Mouse (Mus musculus): ENCODE results near the gene Dcbld1. TPM values are rescaled to one million over a fixed set of nuclear protein-coding genes. Genes with fewer than 3 reads are reported as not detected.

Gene Dcbld1
- polyA plus RNA-seq (2014; fragmentation: Nextera tagmentation; extraction: Ambion mirVana) = 13.2 and 15.8 TPM in 2 replicates

DNA sequence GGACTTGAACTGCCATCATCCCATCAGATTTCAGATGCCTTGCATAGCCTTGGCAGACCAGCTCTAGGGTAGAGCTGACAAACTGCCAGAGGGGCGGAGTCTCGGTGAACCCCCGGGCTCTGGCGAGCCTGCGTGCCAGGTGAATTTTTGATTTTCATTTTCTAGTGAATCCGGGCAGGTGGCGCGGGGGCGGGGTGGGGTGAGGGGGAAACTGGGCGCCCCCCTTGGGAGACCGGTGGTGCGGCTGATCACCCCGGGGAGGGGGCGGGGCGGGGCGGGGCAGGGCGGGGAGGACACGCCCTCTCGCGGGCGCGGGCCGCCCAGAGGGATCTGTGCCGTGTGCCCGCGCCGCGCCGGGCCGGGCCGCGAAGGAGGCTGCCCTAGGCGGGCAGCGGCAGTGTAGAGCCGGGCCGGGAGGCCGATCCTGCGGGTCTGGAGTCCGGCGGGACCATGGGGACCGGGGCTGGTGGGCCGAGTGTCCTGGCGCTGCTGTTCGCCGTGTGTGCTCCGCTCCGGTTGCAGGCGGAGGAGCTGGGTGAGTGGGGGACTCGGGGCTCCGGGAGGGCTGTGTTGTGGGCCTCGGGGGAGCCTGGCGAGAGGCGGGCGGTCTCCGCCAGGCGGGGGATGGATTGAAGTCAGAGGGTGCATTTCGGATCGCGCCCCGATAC is at the start of gene Dcbld1:
Gene Dcbld1 (plus strand): TSS at position 319 of the 668 bp plus-strand sequence.
- DNase-seq (peak; percentile 83), ATAC-seq (ENCODE audit: low FRiP score, low TSS enrichment) (peak; percentile 93)
- Histone ChIP-seq H3K27ac (replicated peaks; ENCODE audit: low read depth, low read length) (peak within 1 kb of the TSS; percentile 63; the same call in 1 of the 2 replicates), H3K4me1 (ENCODE audit: control insufficient read depth, insufficient read depth, low read length) (0 out of 2 replicates have a peak, but pooled peaks cover 4% of the 10 kb centered on the region), H3K4me3 (replicated peaks; ENCODE audit: low read depth, low read length) (peak within 1 kb of the TSS; percentile 74), H3K36me3 (ENCODE audit: control insufficient read depth, insufficient read depth, low read length) (no peaks in the 10 kb centered on the region), H3K9me3 (ENCODE audit: control insufficient read depth, low read length) (no peaks in the 10 kb centered on the region), H3K4me2 (ENCODE audit: low read length) (peak within 1 kb of the TSS; percentile 86), H3K27me3 (ENCODE audit: control insufficient read depth, insufficient read depth, low read length) (no peaks in the 10 kb centered on the region), H3K9ac (replicated peaks; ENCODE audit: low read length) (peak within 1 kb of the TSS; percentile 80)
- WGBS = under 1% methylated on average over 57 of the region's 60 CpGs

DNA sequence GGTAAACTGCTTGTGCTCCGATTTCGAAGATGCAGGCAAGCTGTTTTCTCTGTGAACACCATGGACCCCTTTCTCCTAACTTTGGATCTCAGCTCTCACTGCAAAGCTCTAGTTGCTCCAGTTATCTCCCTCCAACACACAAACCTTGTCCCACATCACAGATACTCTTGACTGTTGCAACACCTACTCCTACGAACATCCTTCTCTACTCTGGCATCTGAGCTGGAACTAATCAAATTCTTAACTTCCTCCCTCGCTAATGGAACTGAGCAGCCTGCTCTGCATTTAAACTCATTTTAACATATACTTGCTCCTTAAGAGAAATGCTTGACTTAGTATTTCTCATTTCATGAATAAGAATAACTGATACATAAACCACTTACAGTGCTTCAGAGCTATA is 47.5 kb upstream of the Dcbld1 start:
- no peak overlapping the region for H3K4me2 ChIP-seq (ENCODE audit: low read length)
- H3K36me3 ChIP-seq (ENCODE audit: control insufficient read depth, insufficient read depth, low read length) = no peaks in the 10 kb centered on the region
- no peak overlapping the region for H3K9ac ChIP-seq (replicated peaks; ENCODE audit: low read length)
- no peaks in the 10 kb centered on the region for H3K4me1 ChIP-seq (ENCODE audit: control insufficient read depth, insufficient read depth, low read length)
- 96% methylated on average over 4 of the region's 4 CpGs for WGBS
- H3K9me3 ChIP-seq (ENCODE audit: control insufficient read depth, low read length) = no peaks in the 10 kb centered on the region
- ATAC-seq (ENCODE audit: low FRiP score, low TSS enrichment) (no peak), DNase-seq (no peak)
- no peaks in the 10 kb centered on the region for H3K27me3 ChIP-seq (ENCODE audit: control insufficient read depth, insufficient read depth, low read length)
- no peak overlapping the region for H3K4me3 ChIP-seq (replicated peaks; ENCODE audit: low read depth, low read length)
- no peak overlapping the region for H3K27ac ChIP-seq (replicated peaks; ENCODE audit: low read depth, low read length)

DNA sequence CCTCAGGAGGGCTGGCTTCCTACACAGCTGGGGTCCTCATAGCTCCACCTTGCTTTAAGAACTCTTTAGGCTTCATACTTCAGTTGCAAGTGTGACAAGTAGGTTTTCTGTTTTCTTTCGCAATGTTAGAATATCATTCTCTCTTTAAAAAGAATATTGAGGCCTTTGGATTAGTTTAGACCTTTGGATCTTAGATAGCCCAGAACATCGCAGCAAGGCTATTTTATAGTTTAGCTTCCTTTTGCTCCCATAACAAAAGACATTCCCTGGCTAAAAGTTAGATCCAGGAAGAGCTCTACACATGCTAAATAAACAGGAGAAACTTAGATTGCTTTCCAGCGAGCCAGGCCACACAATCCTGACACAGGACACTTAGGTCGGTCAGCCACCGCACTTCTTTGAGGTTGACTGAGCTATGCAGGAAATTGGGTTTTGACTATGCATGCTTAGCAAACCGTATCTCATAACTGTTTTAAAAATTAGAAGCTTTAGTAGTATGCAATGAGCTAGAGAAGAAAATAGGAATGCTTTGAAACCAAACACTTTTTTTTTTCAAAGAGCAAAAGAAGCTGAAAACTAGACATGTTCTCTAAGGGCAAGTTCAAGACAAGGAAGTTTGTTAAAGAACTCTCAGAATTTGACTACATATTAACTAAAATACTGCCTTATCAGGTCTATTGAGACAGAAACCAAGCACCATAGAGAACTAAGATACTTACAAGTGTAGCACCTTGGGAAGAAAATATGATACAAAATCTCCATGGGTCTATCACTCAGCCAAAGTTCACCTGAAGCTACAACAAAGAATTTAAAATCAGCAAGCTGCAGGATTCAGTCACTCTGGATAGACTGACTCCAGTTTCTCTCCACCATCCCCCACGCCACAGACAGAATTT is 38.2 kb upstream of the Dcbld1 start, which contains the start of gene Ros1:
Gene Ros1 (minus strand): TSS at position 288 of the 896 bp plus-strand sequence.
- Histone ChIP-seq H3K4me2 (ENCODE audit: low read length) (no peak within 1 kb of the TSS), H3K9ac (replicated peaks; ENCODE audit: low read length) (no peak within 1 kb of the TSS), H3K36me3 (ENCODE audit: control insufficient read depth, insufficient read depth, low read length) (no peaks in the 10 kb centered on the region), H3K27ac (replicated peaks; ENCODE audit: low read depth, low read length) (no peak within 1 kb of the TSS), H3K9me3 (ENCODE audit: control insufficient read depth, low read length) (no peaks in the 10 kb centered on the region), H3K4me1 (ENCODE audit: control insufficient read depth, insufficient read depth, low read length) (no peaks in the 10 kb centered on the region), H3K27me3 (ENCODE audit: control insufficient read depth, insufficient read depth, low read length) (no peaks in the 10 kb centered on the region), H3K4me3 (replicated peaks; ENCODE audit: low read depth, low read length) (no peak within 1 kb of the TSS)
- no peak for DNase-seq
- whole genome bisulfite sequencing = 90% methylated on average over 7 of the region's 7 CpGs
- no peak for ATAC-seq (ENCODE audit: low FRiP score, low TSS enrichment)

DNA sequence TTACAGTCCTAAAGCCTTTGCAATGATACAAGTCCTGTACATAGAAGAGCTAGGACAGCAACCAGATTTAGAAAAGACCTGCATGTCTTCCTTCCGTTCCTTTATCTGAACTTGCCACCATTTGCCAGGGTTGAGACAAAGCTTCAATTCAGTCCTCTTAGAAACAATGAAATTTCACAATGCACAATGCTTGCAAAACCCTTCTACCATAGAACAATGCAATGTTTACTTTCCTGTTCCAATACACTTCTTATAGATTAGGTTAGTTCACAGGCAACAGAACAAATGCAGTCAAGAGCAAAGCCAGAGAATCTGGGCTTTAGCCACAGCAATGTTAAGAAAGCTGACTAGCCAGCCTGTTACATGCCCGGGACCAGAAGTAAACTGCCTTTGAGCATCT is 29.4 kb upstream of the Dcbld1 start:
- Histone ChIP-seq H3K27ac (replicated peaks; ENCODE audit: low read depth, low read length) (no peak overlapping the region), H3K9me3 (ENCODE audit: control insufficient read depth, low read length) (no peaks in the 10 kb centered on the region), H3K27me3 (ENCODE audit: control insufficient read depth, insufficient read depth, low read length) (no peaks in the 10 kb centered on the region), H3K4me2 (ENCODE audit: low read length) (no peak overlapping the region), H3K4me3 (replicated peaks; ENCODE audit: low read depth, low read length) (no peak overlapping the region), H3K36me3 (ENCODE audit: control insufficient read depth, insufficient read depth, low read length) (no peaks in the 10 kb centered on the region), H3K4me1 (ENCODE audit: control insufficient read depth, insufficient read depth, low read length) (no peaks in the 10 kb centered on the region), H3K9ac (replicated peaks; ENCODE audit: low read length) (no peak overlapping the region)
- ATAC-seq (ENCODE audit: low FRiP score, low TSS enrichment) (no peak), DNase-seq (no peak)
- WGBS = 85% methylated on average over 2 of the region's 2 CpGs

DNA sequence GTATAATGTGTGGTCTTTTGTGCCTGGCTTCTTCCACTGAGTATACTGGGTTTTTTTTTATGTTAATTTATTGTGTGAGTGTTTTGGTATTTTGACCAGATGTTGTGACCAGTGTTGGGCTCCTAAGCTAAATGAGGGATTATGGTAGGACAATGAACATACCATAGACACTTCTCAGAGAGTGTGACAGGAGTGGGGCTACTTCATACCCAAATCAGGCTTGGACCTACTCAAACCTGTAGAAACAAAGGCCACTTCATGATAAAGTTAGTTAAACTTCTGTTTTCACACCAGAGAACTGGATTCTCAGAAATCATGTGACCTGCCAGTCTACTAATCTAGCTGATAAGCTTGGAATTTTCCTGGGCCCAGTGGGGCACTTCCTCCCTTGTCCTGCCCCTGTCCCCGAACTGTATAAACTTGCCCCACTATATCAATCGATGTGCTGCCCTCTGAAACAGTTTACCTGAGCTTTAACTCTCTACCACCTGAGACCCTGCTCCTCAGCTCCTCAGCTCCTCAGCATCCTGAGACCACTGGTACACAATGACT is 18.1 kb upstream of the Dcbld1 start:
- H3K9me3 ChIP-seq (ENCODE audit: control insufficient read depth, low read length) = no peaks in the 10 kb centered on the region
- ATAC-seq (ENCODE audit: low FRiP score, low TSS enrichment) = no peak
- no peak for DNase-seq
- no peaks in the 10 kb centered on the region for H3K4me1 ChIP-seq (ENCODE audit: control insufficient read depth, insufficient read depth, low read length)
- no peaks in the 10 kb centered on the region for H3K27me3 ChIP-seq (ENCODE audit: control insufficient read depth, insufficient read depth, low read length)
- no peak overlapping the region for H3K4me3 ChIP-seq (replicated peaks; ENCODE audit: low read depth, low read length)
- no peak overlapping the region for H3K9ac ChIP-seq (replicated peaks; ENCODE audit: low read length)
- H3K27ac ChIP-seq (replicated peaks; ENCODE audit: low read depth, low read length) = no peak overlapping the region
- 69% methylated on average over 2 of the region's 2 CpGs for WGBS
- H3K36me3 ChIP-seq (ENCODE audit: control insufficient read depth, insufficient read depth, low read length) = no peaks in the 10 kb centered on the region
- no peak overlapping the region for H3K4me2 ChIP-seq (ENCODE audit: low read length)

DNA sequence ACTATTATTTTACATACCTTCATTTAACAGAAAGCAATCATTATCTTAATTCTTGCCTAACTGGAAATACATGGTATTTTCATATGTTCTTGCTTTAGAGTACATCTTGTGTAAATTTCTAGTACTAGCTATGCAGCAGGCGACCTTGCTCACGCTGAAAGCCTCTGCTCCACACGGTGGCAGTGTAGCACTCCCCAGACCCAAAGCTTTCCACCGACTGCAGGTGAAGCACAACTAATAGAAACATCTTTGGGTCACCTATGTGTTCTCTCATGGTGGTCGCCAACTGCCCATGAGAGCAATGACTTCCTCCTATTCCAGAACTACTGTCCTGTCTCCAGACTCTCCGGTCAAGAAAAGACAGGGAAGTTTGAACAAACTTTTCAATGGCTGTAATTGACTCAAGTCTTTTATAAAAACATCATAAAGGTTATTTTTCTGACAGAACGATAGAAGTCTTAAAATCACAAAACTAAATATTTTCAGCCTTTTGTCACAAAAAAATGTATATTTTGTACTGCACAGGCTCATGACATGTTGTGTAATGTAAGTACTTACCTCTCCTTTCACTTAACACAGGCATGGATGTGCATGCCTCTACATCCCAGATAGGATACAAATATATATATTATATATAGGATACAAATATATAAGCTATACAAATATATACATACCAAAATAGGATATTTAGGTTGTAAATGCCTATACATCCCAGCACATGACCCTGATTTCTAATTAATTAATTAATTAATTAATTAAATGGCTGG is 16.4 kb upstream of the Dcbld1 start:
- WGBS = 26% methylated on average over 7 of the region's 7 CpGs
- Histone ChIP-seq H3K27ac (replicated peaks; ENCODE audit: low read depth, low read length) (no peak overlapping the region), H3K9me3 (ENCODE audit: control insufficient read depth, low read length) (no peaks in the 10 kb centered on the region), H3K4me3 (replicated peaks; ENCODE audit: low read depth, low read length) (no peak overlapping the region), H3K9ac (replicated peaks; ENCODE audit: low read length) (no peak overlapping the region), H3K27me3 (ENCODE audit: control insufficient read depth, insufficient read depth, low read length) (no peaks in the 10 kb centered on the region), H3K4me2 (ENCODE audit: low read length) (no peak overlapping the region), H3K36me3 (ENCODE audit: control insufficient read depth, insufficient read depth, low read length) (no peaks in the 10 kb centered on the region), H3K4me1 (ENCODE audit: control insufficient read depth, insufficient read depth, low read length) (no peaks in the 10 kb centered on the region)
- peak; percentile 70; the same call in 1 of the 2 replicates for ATAC-seq (ENCODE audit: low FRiP score, low TSS enrichment)
- peak; percentile 85 for DNase-seq

DNA sequence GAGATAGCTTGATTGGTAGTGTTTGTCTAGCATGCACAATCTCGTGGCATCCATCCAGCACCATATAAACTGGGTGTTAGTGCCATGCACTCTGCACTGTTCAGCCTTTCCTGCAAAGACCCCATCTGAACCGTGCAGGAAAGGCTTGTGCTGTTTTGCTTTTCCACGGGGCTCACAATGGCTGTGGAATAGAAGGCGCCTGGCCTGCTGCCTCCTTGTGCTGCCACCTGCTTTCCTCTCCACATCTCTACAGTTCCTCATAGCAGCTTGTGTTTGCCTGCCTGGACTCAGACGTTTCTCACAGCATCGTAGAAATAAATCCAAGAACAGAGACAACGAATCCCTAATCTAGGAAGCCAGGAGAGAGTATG is 15.9 kb upstream of the Dcbld1 start:
- H3K4me2 ChIP-seq (ENCODE audit: low read length) = no peak overlapping the region
- H3K36me3 ChIP-seq (ENCODE audit: control insufficient read depth, insufficient read depth, low read length) = no peaks in the 10 kb centered on the region
- peak; percentile 24; the same call in 1 of the 2 replicates for ATAC-seq (ENCODE audit: low FRiP score, low TSS enrichment)
- H3K27ac ChIP-seq (replicated peaks; ENCODE audit: low read depth, low read length) = no peak overlapping the region
- no peaks in the 10 kb centered on the region for H3K4me1 ChIP-seq (ENCODE audit: control insufficient read depth, insufficient read depth, low read length)
- H3K9me3 ChIP-seq (ENCODE audit: control insufficient read depth, low read length) = no peaks in the 10 kb centered on the region
- DNase-seq = peak; percentile 27
- no peak overlapping the region for H3K9ac ChIP-seq (replicated peaks; ENCODE audit: low read length)
- H3K4me3 ChIP-seq (replicated peaks; ENCODE audit: low read depth, low read length) = no peak overlapping the region
- 52% methylated on average over 7 of the region's 7 CpGs for WGBS
- H3K27me3 ChIP-seq (ENCODE audit: control insufficient read depth, insufficient read depth, low read length) = no peaks in the 10 kb centered on the region

DNA sequence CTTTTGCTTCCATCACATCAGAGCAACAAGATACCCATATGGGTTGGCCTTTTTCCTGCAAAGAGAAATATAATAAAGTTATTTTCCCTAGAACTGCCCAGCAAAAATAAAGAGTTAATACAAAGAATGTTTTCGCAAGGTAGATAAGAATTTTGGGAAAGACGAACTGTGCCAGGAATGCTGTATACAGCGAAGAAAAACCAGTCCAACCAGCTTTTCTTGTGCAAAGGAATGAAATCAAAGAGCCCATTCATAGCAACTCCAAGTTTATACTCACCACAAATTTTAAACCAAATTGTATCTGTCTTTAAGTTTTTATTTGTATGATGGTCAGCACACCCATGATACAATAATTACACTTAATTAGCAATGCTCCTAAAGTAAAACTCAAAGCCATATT is 13.8 kb upstream of the Dcbld1 start:
- Histone ChIP-seq H3K36me3 (ENCODE audit: control insufficient read depth, insufficient read depth, low read length) (no peaks in the 10 kb centered on the region), H3K27ac (replicated peaks; ENCODE audit: low read depth, low read length) (no peak overlapping the region), H3K4me3 (replicated peaks; ENCODE audit: low read depth, low read length) (no peak overlapping the region), H3K9ac (replicated peaks; ENCODE audit: low read length) (no peak overlapping the region), H3K9me3 (ENCODE audit: control insufficient read depth, low read length) (no peaks in the 10 kb centered on the region), H3K4me2 (ENCODE audit: low read length) (no peak overlapping the region), H3K4me1 (ENCODE audit: control insufficient read depth, insufficient read depth, low read length) (no peaks in the 10 kb centered on the region), H3K27me3 (ENCODE audit: control insufficient read depth, insufficient read depth, low read length) (no peaks in the 10 kb centered on the region)
- 90% methylated on average over 3 of the region's 3 CpGs for WGBS
- no peak for DNase-seq
- no peak for ATAC-seq (ENCODE audit: low FRiP score, low TSS enrichment)

Measured in midbrain, embryonic 14.5 days (tissue).